Mouse (Mus musculus) urinary bladder, postnatal 10 days (tissue): ENCODE data around the gene Itga5.

Source experiments
- DNase-seq: peaks from one replicate; pipeline ENCODE4 v3.0.0; 2022; ENCODE audit warnings: low spot score

Itga5 gene

GRCm38 (mm10) chr15:103308876-103309580, 57.5 kb downstream of the Itga5 start:
- DNase-seq, result no peak

- DNase-seq, result no peak
Observed at GRCm38 (mm10) chr15:103308056-103308875, 58.3 kb downstream of the Itga5 start.

GRCm38 (mm10) chr15:103307125-103307524, 59.4 kb downstream of the Itga5 start:
- DNase-seq, result peak; percentile 76

- DNase-seq, result no peak
Observed at GRCm38 (mm10) chr15:103305792-103306645, 60.5 kb downstream of the Itga5 start.

GRCm38 (mm10) chr15:103305070-103305678, 61.4 kb downstream of the Itga5 start:
- peak; percentile 79 for DNase-seq

DNA sequence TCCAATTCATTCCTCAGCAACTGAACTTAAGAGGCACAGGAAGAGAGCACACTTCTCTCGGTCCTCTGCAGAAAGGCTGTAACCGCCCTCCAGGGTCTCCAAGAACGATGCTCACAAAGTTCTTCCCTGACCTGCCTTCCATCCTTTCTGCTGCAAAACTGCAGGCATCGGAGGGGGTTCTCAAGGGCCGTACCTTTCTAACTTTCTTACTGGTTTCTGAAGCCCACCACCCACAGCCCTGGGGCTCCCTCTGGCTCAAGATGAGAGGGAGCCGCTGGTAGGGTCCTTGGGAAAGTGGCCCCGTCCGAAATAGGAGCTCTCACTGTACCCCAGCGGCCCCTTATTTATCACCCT, 62.0 kb downstream of the Itga5 start:
- no peak for DNase-seq

DNA sequence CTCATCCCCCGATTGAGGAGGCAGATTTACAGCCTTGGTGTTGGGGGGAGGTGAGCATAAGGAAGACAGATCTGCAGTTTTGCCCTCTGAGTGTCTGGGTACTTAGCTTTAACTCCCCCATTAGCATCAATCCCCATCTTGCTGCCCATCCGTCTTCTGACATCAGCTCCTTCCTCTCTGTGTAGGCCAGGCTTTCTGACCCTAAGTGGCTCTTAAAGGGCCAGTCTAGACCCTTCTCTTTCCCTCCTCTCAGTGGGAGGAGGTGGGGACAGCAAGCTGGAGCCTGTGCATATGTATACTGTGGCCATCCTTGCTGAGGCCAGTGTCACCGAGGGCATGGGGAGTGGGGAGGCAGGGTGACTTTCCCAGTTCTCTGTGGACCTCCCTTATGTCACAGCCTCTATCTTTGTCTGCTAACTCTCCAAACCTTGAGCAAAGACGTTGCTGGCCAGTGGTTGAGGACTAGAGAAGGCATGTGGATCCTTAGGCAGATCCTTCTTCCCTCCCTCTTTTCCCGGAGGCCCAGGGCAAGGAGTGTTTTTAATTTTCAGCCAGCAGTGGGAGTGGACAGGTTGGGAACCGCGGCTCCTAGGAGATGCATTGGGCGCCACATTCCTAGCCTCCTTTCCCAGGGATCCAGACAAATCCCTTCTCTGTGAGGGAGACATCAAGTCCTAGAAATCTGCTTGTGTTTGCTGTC, 62.5 kb downstream of the Itga5 start:
- DNase-seq, result no peak

- no peak for DNase-seq
Observed at GRCm38 (mm10) chr15:103302341-103303021, 64.1 kb downstream of the Itga5 start.

DNA sequence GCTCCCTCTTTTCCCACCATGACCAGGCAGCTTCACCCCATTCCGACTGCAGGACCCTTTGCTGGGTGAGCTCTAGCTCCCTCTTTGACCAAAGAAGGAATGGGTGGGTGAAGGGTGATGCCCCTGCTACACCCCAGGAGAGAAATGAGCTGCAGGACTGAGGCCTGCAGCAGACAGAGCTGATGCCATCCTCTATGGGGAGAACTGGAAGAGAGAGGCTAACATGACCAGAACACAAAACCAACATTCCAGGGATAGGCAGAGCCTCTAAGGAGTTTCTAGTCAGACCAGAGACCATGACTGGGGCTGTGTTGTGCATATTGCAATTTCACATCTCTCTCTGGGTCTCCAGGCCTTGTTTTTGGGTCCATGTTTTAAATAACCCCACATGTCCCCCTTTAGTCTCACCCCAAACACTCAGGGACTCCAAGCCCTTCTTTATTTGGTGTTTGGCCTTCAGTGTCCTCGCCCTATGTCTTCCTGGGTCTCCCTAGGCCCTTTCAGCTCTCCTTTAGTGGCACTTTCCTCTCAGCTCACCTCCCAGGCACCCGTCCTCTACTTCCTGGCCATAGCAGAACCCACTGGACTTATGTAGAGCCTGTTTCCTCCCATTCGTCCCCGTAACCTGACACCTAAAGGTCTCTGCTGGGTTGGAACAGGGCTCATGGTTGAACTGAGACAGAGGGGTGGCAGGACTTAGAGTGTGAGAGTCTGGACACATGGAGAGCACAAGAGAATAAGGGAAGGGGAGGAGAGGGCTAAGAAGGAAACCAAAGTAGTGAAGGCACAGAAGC, 64.8 kb downstream of the Itga5 start:
- no peak for DNase-seq

- no peak for DNase-seq
Observed at GRCm38 (mm10) chr15:103301046-103301445, 65.5 kb downstream of the Itga5 start.

DNA sequence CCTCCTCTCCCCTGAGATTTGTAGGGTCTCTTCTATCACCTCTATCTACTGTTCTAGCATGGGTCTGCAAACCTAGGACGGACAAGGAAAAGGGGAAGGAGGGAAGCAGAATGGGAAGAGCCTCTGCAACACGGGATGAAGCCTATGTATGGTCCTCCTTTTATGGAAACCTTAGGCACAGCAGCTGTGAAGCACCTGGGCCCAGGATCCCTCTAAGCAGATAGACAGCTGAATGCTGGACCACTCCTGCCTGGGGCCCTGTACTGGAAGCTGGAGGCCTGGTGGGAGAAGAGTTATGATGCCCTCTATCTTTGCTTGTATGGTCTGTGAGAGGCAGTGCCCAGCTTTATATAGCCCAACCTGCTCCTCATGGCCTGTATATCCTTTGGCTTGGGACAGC, 66.0 kb downstream of the Itga5 start:
- DNase-seq, result no peak

DNA sequence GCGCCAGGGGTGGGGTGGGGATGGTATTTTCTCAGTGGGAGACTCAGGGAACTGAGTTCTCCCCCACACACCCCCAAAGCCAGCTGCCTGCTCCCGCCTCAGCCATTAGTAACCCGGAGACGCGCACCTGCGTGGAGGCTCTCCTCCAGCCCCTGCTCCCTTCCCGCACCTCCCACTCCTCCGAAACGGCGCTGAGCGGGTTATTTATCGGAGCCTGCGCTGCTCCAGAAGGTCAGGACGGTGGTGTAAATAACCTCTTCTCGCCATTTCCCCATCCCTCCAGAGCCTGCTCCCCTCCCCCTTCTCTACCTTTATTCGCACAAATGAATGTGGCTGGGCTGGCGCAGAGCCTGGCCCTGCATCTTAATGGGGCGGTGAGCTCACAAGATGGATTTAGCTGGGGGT, 66.5 kb downstream of the Itga5 start:
- DNase-seq, result no peak

DNA sequence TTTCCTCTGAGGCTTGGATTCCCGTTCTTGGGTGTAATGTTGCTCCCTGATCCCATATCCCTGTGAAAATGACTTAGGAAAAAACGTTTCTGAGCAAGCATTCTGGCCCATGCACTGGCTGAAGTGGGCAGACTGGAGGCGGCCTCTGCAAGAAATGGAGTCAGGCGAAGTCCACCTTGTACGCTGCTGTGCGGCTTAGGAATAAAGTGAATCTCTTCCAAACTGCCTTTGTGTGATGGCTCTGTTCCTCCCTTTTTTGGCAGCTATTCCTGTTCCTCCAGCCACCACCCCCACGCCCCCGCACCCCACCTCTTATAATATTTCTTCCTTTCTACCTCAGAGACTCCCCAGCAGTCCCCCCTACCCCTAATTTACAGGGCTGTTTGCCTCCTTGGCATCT, 66.9 kb downstream of the Itga5 start:
- DNase-seq, result no peak

DNA sequence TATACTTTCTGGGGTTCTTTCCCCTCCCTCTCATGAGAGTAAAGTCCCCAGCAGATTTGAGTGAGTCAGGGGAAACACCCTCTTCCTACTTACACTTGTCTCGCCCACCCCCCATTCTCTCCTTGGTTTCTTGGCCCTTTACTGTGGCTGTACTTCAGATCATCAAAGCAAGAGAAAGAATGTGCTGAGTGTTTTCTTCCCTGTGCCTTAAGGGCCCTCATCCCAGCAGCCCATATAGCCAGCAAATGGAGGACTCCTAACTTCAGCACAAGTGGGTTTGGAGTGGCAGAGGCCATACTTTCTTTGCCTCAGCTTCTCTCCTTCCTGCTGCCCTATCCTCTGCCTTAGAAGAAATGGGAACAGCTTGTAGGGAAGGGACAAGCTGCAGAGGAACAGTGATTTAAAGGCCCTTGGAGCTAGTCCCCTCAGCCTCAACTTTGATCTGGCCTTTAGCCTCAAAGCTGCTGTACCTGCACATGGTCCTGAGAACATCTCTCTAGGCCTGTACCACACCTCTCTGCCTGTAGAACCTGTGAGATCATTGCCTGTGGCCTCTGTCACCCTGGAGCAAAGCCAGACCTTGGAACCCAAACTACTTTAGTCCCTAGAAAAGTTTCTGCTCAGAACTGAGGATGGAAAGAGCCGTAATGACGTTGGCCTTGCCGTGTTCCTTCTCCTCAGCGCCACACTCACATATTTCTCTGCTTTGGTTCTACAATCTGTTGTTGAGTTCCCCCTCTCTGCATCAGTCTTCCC, 67.5 kb downstream of the Itga5 start:
- no peak for DNase-seq

DNA sequence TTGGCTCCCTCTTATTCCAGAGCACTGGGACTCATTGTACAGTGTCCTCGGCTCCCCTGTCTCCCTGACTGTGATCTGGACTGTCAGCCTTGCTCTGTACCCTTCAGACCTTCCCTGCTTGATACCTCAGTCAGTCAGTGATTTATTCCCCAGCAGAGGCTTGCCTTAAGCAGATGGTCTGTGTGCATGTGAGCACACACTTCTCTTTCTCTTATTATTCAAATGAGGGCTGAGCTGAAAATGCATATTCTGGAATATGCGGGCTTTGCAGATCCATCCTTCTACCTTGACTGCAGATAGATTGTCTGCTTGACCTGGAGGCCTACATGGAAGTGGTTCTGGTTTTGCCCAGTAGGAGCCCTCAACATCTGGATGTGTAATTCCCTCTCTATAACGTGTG, 68.5 kb downstream of the Itga5 start:
- DNase-seq, result no peak

GRCm38 (mm10) chr15:103297313-103297712, 69.2 kb downstream of the Itga5 start:
- DNase-seq, result no peak

- no peak for DNase-seq
Observed at GRCm38 (mm10) chr15:103295851-103296250, 70.7 kb downstream of the Itga5 start.

DNA sequence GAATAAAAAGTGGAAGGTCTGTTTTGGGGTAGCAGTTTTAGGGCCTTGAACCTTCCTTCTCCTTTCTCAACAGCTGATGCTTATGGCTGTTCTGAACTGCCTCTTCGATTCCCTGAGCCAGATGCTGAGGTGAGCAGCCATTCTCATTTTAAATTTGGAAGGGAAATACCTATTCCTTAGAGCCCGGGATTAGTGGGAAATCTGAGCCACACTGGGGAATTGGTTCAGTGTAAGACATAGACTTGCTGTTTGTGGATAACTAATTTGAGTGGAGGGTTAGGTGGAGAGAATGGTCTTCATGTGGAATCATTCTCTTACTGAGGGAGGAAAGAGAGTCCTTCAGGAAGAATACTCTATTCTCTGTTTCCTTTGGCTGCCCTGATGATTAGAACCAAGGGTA, 71.9 kb downstream of the Itga5 start:
- no peak for DNase-seq
